Mouse (Mus musculus): ENCODE results near the gene Usp5. TPM values are rescaled to one million over a fixed set of nuclear protein-coding genes. Genes with fewer than 3 reads are reported as not detected.

Usp5 gene
- polyA plus RNA-seq, 1 experiment from 2014 or later = 94.1 TPM

DNA sequence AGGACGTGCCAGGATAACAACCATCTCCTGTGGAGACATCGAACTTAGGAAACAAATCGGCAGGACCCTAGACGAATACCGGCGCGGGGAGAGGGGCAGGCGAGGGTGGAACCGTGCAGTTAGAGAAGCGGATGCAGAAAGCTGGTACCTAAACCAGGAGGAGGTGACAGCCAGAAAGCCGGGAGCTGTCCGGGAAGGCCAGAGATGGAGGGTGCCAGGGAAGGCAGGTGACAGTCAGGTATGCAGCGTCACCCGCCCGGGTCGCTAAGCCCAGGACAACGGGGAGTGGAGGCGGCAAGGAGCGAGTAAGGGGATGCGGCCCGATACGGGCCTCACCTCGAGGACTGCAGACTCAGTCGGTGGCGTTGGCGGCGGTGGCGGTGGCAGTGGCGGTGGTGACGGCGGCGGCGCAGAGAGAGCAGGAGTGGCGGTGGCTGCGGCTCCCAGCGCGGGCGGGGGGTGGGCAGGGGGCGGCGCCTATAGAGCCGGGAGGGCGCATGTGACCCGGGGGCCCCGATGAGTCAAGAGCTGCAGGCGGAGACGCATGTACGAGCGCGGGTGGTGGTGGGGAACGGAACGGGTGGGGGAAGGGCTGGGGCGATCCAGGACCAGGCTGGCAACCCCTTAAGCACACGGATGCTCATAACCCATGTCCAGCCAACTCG is 60.1 kb downstream of the Usp5 start, which contains the start of gene Eno2:
TSS of gene Eno2 (minus strand) at position 573 of the 665 bp plus-strand sequence.
- WGBS (ENCODE audit: insufficient replicate concordance) = 2% methylated on average over 54 of the region's 54 CpGs
- Histone ChIP-seq H3K9me3 (replicated peaks) (no peaks in the 10 kb centered on the region), H3K4me2 (peak within 1 kb of the TSS; percentile 75), H3K27me3 (replicated peaks) (peaks cover 89% of the 10 kb centered on the region), H3K4me1 (peaks cover 29% of the 10 kb centered on the region), H3K36me3 (no peaks in the 10 kb centered on the region), H3K4me3 (peak within 1 kb of the TSS; percentile 53), H3K9ac (peak within 1 kb of the TSS; percentile 44; the same call in 1 of the 2 replicates), H3K27ac (no peak within 1 kb of the TSS)
- peak; percentile 35; the same call in 1 of the 2 replicates for ATAC-seq

DNA sequence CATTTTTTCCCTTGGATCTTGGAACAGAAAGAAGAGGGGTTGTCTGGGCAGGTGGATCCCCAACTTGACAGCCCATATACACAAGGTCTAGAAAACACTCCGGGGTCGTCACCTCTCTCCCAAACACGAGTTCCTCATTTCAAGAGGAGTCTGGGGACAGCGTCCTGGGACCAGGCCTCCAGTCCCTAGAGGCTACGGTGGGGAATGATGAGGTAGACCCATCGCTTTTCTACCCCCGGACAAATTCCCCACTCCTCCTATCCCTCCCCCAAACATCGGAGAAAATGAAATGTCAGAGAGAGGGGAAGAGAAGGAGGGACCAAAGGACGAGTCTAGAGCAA is 60.6 kb downstream of the Usp5 start:
- no peak for ATAC-seq
- H3K9me3 ChIP-seq (replicated peaks) = no peaks in the 10 kb centered on the region
- H3K27ac ChIP-seq = no peak overlapping the region
- no peak overlapping the region for H3K9ac ChIP-seq
- H3K36me3 ChIP-seq = no peaks in the 10 kb centered on the region
- 2% methylated on average over 9 of the region's 9 CpGs for WGBS (ENCODE audit: insufficient replicate concordance)
- H3K27me3 ChIP-seq (replicated peaks) = peaks cover 92% of the 10 kb centered on the region
- peak overlapping the region; percentile 75 for H3K4me2 ChIP-seq
- H3K4me3 ChIP-seq = peak overlapping the region; percentile 53
- peaks cover 29% of the 10 kb centered on the region for H3K4me1 ChIP-seq

DNA sequence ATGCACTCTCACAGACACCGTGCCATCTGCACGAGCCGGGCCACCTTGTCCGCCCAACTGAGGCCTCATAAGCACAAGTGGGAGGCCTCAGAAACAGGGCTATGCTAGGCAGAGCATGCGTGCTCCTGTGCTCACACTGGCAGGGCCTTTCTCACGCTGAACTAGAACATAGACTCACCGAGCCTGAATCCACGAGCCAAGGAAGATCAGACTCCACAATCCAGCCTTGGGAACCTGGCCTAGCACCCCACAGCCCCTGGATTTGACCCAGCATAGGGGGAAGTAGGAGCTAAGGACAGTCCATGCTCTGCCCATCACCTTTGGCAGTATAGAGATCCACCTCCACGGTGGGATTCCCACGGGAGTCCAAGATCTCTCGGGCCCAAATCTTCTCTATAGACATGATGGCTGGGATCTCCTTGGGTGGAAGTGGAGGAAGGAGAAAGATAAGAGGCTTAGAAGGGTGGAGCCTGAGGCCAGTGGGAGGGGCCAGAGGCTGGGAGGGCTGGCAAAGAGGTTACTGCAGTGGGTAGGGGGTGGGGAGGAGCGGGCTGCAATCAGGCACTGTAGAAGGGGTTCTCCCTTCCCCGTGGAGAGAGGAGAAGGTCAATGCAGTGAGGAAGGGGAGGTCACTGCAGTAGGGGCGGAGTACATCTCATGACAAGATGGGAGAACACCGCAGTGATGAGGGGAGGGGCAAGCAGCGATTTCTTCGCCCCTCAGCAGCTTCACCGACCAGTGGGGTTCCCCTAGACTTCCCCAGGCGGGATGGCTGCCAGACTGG is 61.2 kb downstream of the Usp5 start:
- no peak overlapping the region for H3K27ac ChIP-seq
- H3K9ac ChIP-seq = no peak overlapping the region
- H3K4me2 ChIP-seq = peak overlapping the region; percentile 75
- H3K36me3 ChIP-seq = no peaks in the 10 kb centered on the region
- WGBS (ENCODE audit: insufficient replicate concordance) = 22% methylated on average over 19 of the region's 19 CpGs
- H3K9me3 ChIP-seq (replicated peaks) = no peaks in the 10 kb centered on the region
- ATAC-seq = peak; percentile 30
- H3K4me3 ChIP-seq = peak overlapping the region; percentile 53
- H3K4me1 ChIP-seq = peaks cover 29% of the 10 kb centered on the region
- peaks cover 92% of the 10 kb centered on the region for H3K27me3 ChIP-seq (replicated peaks)

DNA sequence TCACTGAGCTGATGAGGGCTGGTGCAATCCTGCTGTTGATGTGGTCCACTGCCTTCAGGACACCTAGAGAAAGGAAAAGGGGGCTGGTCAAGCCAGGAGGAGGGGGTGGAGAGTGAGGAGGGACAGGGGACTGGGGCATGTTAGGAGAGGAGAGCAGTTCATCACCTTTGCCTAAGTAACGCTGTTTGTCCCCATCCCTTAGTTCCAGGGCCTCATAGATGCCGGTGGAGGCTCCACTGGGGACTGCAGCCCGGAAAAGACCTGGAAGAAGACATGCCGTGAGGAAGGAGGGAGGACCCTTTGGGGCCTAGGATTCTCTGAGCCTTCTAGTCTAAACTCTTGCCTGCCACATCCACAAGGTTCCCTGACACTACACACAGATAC is 61.8 kb downstream of the Usp5 start:
- Histone ChIP-seq H3K9ac (no peak overlapping the region), H3K4me2 (0 out of 2 replicates have a peak overlapping the region, but pooled peaks have one; percentile 3), H3K36me3 (no peaks in the 10 kb centered on the region), H3K9me3 (replicated peaks) (no peaks in the 10 kb centered on the region), H3K27me3 (replicated peaks) (peaks cover 92% of the 10 kb centered on the region), H3K4me1 (peaks cover 29% of the 10 kb centered on the region), H3K4me3 (no peak overlapping the region), H3K27ac (no peak overlapping the region)
- ATAC-seq = no peak
- 68% methylated on average over 4 of the region's 4 CpGs for WGBS (ENCODE audit: insufficient replicate concordance)

DNA sequence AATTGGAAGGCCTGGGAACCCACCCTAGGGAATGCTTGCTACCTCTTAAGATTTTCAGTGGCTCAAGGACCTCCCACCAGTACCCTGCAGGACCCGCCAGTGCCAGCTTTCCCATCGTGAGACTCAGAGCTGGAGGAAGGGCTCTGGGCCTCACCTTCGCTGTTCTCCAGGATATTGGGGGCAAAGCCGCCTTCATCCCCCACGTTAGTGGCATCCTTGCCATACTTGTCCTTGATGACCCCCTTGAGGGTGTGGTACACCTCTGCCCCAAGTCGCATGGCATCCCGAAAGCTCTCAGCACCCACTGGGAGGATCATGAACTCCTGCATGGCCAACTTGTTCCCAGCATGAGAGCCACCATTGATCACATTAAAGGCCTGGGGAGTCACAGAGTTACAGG is 63.3 kb downstream of the Usp5 start:
- H3K27ac ChIP-seq = no peak overlapping the region
- peaks cover 29% of the 10 kb centered on the region for H3K4me1 ChIP-seq
- H3K27me3 ChIP-seq (replicated peaks) = peaks cover 95% of the 10 kb centered on the region
- WGBS (ENCODE audit: insufficient replicate concordance) = 76% methylated on average over 7 of the region's 7 CpGs
- no peaks in the 10 kb centered on the region for H3K9me3 ChIP-seq (replicated peaks)
- no peaks in the 10 kb centered on the region for H3K36me3 ChIP-seq
- no peak for ATAC-seq
- H3K9ac ChIP-seq = no peak overlapping the region
- H3K4me2 ChIP-seq = no peak overlapping the region
- H3K4me3 ChIP-seq = no peak overlapping the region

Other genes starting within 250 kb of the Usp5 start
- gene C1s2, start 193.4 kb downstream of the Usp5 start, polyA plus RNA-seq (2016; fragmentation: Nextera tagmentation; extraction: Ambion mirVana) = not detected in 2 replicates
- gene Lpcat3, start 166.5 kb downstream of the Usp5 start, polyA plus RNA-seq (2016; fragmentation: Nextera tagmentation; extraction: Ambion mirVana) = 67.1 and 74.5 TPM in 2 replicates
- 200 TPM in 2 replicates for gene Emg1, start 117.3 kb downstream of the Usp5 start, polyA plus RNA-seq (2016; fragmentation: Nextera tagmentation; extraction: Ambion mirVana)
- gene Phb2, start 117.1 kb downstream of the Usp5 start, polyA plus RNA-seq (2016; fragmentation: Nextera tagmentation; extraction: Ambion mirVana) = 433 and 443 TPM in 2 replicates
- 30.8 and 31.3 TPM in 2 replicates for gene Ptpn6, start 90.8 kb downstream of the Usp5 start, polyA plus RNA-seq (2016; fragmentation: Nextera tagmentation; extraction: Ambion mirVana)
- 109 and 116 TPM in 2 replicates for gene Grcc10, start 88.1 kb downstream of the Usp5 start, polyA plus RNA-seq (2016; fragmentation: Nextera tagmentation; extraction: Ambion mirVana)
- gene Gm45234, start 73.5 kb downstream of the Usp5 start, polyA plus RNA-seq (2016; fragmentation: Nextera tagmentation; extraction: Ambion mirVana) = not detected in 2 replicates
- gene Atn1, start 73.0 kb downstream of the Usp5 start, polyA plus RNA-seq (2016; fragmentation: Nextera tagmentation; extraction: Ambion mirVana) = 2.6 and 2.9 TPM in 2 replicates
- 0.77 and 1.0 TPM in 2 replicates for gene Eno2, start 59.8 kb downstream of the Usp5 start, polyA plus RNA-seq (2016; fragmentation: Nextera tagmentation; extraction: Ambion mirVana)
- gene Lrrc23, start 49.8 kb downstream of the Usp5 start, polyA plus RNA-seq (2016; fragmentation: Nextera tagmentation; extraction: Ambion mirVana) = not detected in 2 replicates
- gene Spsb2, start 20.8 kb downstream of the Usp5 start, polyA plus RNA-seq (2016; fragmentation: Nextera tagmentation; extraction: Ambion mirVana) = 9.9 and 10.8 TPM in 2 replicates
- gene Tpi1, start 15.2 kb downstream of the Usp5 start, polyA plus RNA-seq (2016; fragmentation: Nextera tagmentation; extraction: Ambion mirVana) = 630 and 674 TPM in 2 replicates
- 193 TPM in 2 replicates for gene Cdca3, start 63 bp upstream of the Usp5 start, polyA plus RNA-seq (2016; fragmentation: Nextera tagmentation; extraction: Ambion mirVana)
- gene Gnb3, start 10.8 kb upstream of the Usp5 start, polyA plus RNA-seq (2016; fragmentation: Nextera tagmentation; extraction: Ambion mirVana) = 0.29 and 0.43 TPM in 2 replicates
- 5.0 and 5.5 TPM in 2 replicates for gene P3h3, start 28.3 kb upstream of the Usp5 start, polyA plus RNA-seq (2016; fragmentation: Nextera tagmentation; extraction: Ambion mirVana)
- gene Gpr162, start 34.5 kb upstream of the Usp5 start, polyA plus RNA-seq (2016; fragmentation: Nextera tagmentation; extraction: Ambion mirVana) = 0.08 and 0.17 TPM in 2 replicates
- gene Cd4, start 58.7 kb upstream of the Usp5 start, polyA plus RNA-seq (2016; fragmentation: Nextera tagmentation; extraction: Ambion mirVana) = 0.05 and 0.07 TPM in 2 replicates
- 0.32 and 0.33 TPM in 2 replicates for gene Lag3, start 82.2 kb upstream of the Usp5 start, polyA plus RNA-seq (2016; fragmentation: Nextera tagmentation; extraction: Ambion mirVana)
- 64.5 and 66.7 TPM in 2 replicates for gene Ptms, start 90.6 kb upstream of the Usp5 start, polyA plus RNA-seq (2016; fragmentation: Nextera tagmentation; extraction: Ambion mirVana)
- gene Mlf2, start 101.9 kb upstream of the Usp5 start, polyA plus RNA-seq (2016; fragmentation: Nextera tagmentation; extraction: Ambion mirVana) = 178 and 187 TPM in 2 replicates
- gene Cops7a, start 136.1 kb upstream of the Usp5 start, polyA plus RNA-seq (2016; fragmentation: Nextera tagmentation; extraction: Ambion mirVana) = 88.7 and 95.2 TPM in 2 replicates
- gene Pianp, start 167.2 kb upstream of the Usp5 start, polyA plus RNA-seq (2016; fragmentation: Nextera tagmentation; extraction: Ambion mirVana) = 0.11 TPM in 1 of 2 replicates, not detected in the other
- gene Zfp384, start 179.7 kb upstream of the Usp5 start, polyA plus RNA-seq (2016; fragmentation: Nextera tagmentation; extraction: Ambion mirVana) = 6.6 and 7.2 TPM in 2 replicates
- gene Ing4, start 210.3 kb upstream of the Usp5 start, polyA plus RNA-seq (2016; fragmentation: Nextera tagmentation; extraction: Ambion mirVana) = 34.4 and 34.6 TPM in 2 replicates
- gene Acrbp, start 220.2 kb upstream of the Usp5 start, polyA plus RNA-seq (2016; fragmentation: Nextera tagmentation; extraction: Ambion mirVana) = 2.8 and 3.7 TPM in 2 replicates
- 1.9 and 2.2 TPM in 2 replicates for gene Lpar5, start 238.4 kb upstream of the Usp5 start, polyA plus RNA-seq (2016; fragmentation: Nextera tagmentation; extraction: Ambion mirVana)

Measured in liver, embryonic 12.5 days (tissue).